Mouse (Mus musculus) myocyte (in vitro differentiated cells): Measurements from ENCODE around the gene Scml4.

Experiments used
- CEBPB ChIP-seq: IDR thresholded peaks from 2 replicates; pipeline ENCODE4 v1.6.1; 2011; ENCODE audit warnings: mild to moderate bottlenecking, moderate library complexity; ENCODE audit not compliant: poor library complexity, insufficient read depth, severe bottlenecking
- E2F4 ChIP-seq: IDR thresholded peaks from one replicate; pipeline ENCODE4 v1.6.1; 2011; ENCODE audit warnings: mild to moderate bottlenecking, control low read depth, moderate library complexity; ENCODE audit not compliant: insufficient read depth
- MAX ChIP-seq: IDR thresholded peaks from one replicate; pipeline ENCODE4 v1.6.1; 2011; ENCODE audit warnings: low read depth, mild to moderate bottlenecking, control low read depth
- MYOD1 ChIP-seq, 3 experiments: IDR thresholded peaks; one replicate each; pipeline ENCODE4 v1.6.1; 2011; ENCODE audit warnings: control low read depth in 2 of 3, low read depth in 2 of 3, mild to moderate bottlenecking in 2 of 3, moderate library complexity in 1 of 3; ENCODE audit not compliant: insufficient read length in 2 of 3, control insufficient read depth in 1 of 3
- MYOG ChIP-seq, 3 experiments: IDR thresholded peaks; one replicate each; pipeline ENCODE4 v1.6.1; 2011; ENCODE audit warnings: control low read depth in 2 of 3, low read depth in 2 of 3, mild to moderate bottlenecking in 2 of 3; ENCODE audit not compliant: insufficient read length in 2 of 3, control insufficient read depth in 1 of 3, insufficient read depth in 1 of 3
- POLR2A ChIP-seq: IDR thresholded peaks from one replicate; pipeline ENCODE4 v1.6.1; 2011; ENCODE audit warnings: low read depth, mild to moderate bottlenecking, control low read depth, moderate library complexity; ENCODE audit not compliant: insufficient read length
- POLR2AphosphoS2 ChIP-seq: IDR thresholded peaks from one replicate; pipeline ENCODE4 v1.6.1; 2011; ENCODE audit warnings: low read depth, control low read depth; ENCODE audit not compliant: insufficient read length
- REST ChIP-seq: IDR thresholded peaks from one replicate; pipeline ENCODE4 v1.6.1; 2011; ENCODE audit warnings: mild to moderate bottlenecking, control low read depth, moderate library complexity; ENCODE audit not compliant: insufficient read depth, insufficient read length
- SRF ChIP-seq: IDR thresholded peaks from one replicate; pipeline ENCODE4 v1.6.1; 2011; ENCODE audit warnings: low read depth; ENCODE audit not compliant: control insufficient read depth, insufficient read length
- TCF12 ChIP-seq: IDR thresholded peaks from one replicate; pipeline ENCODE4 v1.6.1; 2011; ENCODE audit warnings: mild to moderate bottlenecking, control low read depth; ENCODE audit not compliant: poor library complexity, insufficient read depth, severe bottlenecking
- TCF3 ChIP-seq: IDR thresholded peaks from one replicate; pipeline ENCODE4 v1.6.1; 2011; ENCODE audit warnings: low read depth, control low read depth; ENCODE audit not compliant: insufficient read length
- USF1 ChIP-seq: IDR thresholded peaks from one replicate; pipeline ENCODE4 v1.6.1; 2011; ENCODE audit warnings: low read depth, mild to moderate bottlenecking, control low read depth, moderate library complexity

GRCm38 (mm10) chr10:42869467-42869866, 9.3 kb downstream of the Scml4 start:
- TF ChIP-seq POLR2A: no peak
- TF ChIP-seq E2F4: no peak
- no peak for TF ChIP-seq POLR2AphosphoS2
- TF ChIP-seq REST: no peak
- no peak for TF ChIP-seq USF1
- no peak for TF ChIP-seq MYOD1 (IDR thresholded peaks at IDR 0.05; ENCODE audit: control insufficient read depth in 1 of 3, insufficient read length in 2 of 3, low read depth in 2 of 3)
- TF ChIP-seq MAX: no peak
- no peak for TF ChIP-seq TCF12
- no peak for TF ChIP-seq SRF
- TF ChIP-seq MYOG (IDR thresholded peaks at IDR 0.05; ENCODE audit: control insufficient read depth in 1 of 3, insufficient read depth in 1 of 3, insufficient read length in 2 of 3, low read depth in 2 of 3): no peak
- TF ChIP-seq CEBPB: no peak
- TF ChIP-seq TCF3: no peak
